Mouse (Mus musculus): Measurements from ENCODE around the gene Ano5. TPM values are rescaled to one million over a fixed set of nuclear protein-coding genes. Genes with fewer than 3 reads are reported as not detected.

The Ano5 gene
- total RNA-seq, 2 experiments from 2014 or later, result not detected

- no peak for ATAC-seq (replicated peaks; ENCODE audit: low FRiP score, poor library complexity, severe bottlenecking)
Measured at GRCm38 (mm10) chr7:51627666-51628065, 116.8 kb downstream of the Ano5 start.

GRCm38 (mm10) chr7:51628349-51628748, 117.5 kb downstream of the Ano5 start:
- ATAC-seq (replicated peaks; ENCODE audit: low FRiP score, poor library complexity, severe bottlenecking), result no peak

GRCm38 (mm10) chr7:51629206-51629605, 118.4 kb downstream of the Ano5 start:
- no peak for ATAC-seq (replicated peaks; ENCODE audit: low FRiP score, poor library complexity, severe bottlenecking)

GRCm38 (mm10) chr7:51631171-51631570, 120.3 kb downstream of the Ano5 start:
- ATAC-seq (replicated peaks; ENCODE audit: low FRiP score, poor library complexity, severe bottlenecking), result no peak

GRCm38 (mm10) chr7:51632543-51633229, 121.9 kb downstream of the Ano5 start:
- ATAC-seq (replicated peaks; ENCODE audit: low FRiP score, poor library complexity, severe bottlenecking), result no peak

- no peak for ATAC-seq (replicated peaks; ENCODE audit: low FRiP score, poor library complexity, severe bottlenecking)
Measured at GRCm38 (mm10) chr7:51633230-51633844, 122.5 kb downstream of the Ano5 start.

Other genes starting within 250 kb of the Ano5 start
- not detected in 2 replicates for gene Slc17a6, start 111.0 kb downstream of the Ano5 start, total RNA-seq (2015; ENCODE audit: low replicate concordance)
- not detected in 2 replicates for gene Slc17a6, start 111.0 kb downstream of the Ano5 start, total RNA-seq (2017; ENCODE audit: low replicate concordance)